Mouse (Mus musculus): ENCODE data around the gene Emc7. TPM values are rescaled to one million over a fixed set of nuclear protein-coding genes. Genes with fewer than 3 reads are reported as not detected.
"Not testable (repeated sequence)": the region's sequence is repeated elsewhere in the genome, so short reads cannot be mapped to it uniquely, and the experiment has no call there.

Gene Emc7
- 10 to 100 TPM; 44.6 to 46.1 TPM for total RNA-seq (2021)
- long read RNA-seq, experiment 1, full-length matches to known transcripts, result 103 of 119 reads
- long read RNA-seq, experiment 1, partial matches to known transcripts, result 5 of 119 reads
- long read RNA-seq, experiment 1, other reads (novel, unspliced or antisense), result 11 of 119 reads
- long read RNA-seq, experiment 2, full-length matches to known transcripts, result 64 of 75 reads
- long read RNA-seq, experiment 2, partial matches to known transcripts, result 1 of 75 reads
- long read RNA-seq, experiment 2, other reads (novel, unspliced or antisense), result 10 of 75 reads

- intact Hi-C loops (cut with DNase I), result loop anchor here (10.0 kb wide), 1 partner anchor 190 kb away; the partner anchor contains the start of genes Gm21985, Nop10 and Slc12a6
- peak; percentile 93 to 96 for DNase-seq (ENCODE audit: low spot score in 2 of 2)
Measured at GRCm38 (mm10) chr2:112454862-112455564, at the start of gene Emc7. TSS of gene Emc7 (plus strand) at chr2:112454997.

DNA sequence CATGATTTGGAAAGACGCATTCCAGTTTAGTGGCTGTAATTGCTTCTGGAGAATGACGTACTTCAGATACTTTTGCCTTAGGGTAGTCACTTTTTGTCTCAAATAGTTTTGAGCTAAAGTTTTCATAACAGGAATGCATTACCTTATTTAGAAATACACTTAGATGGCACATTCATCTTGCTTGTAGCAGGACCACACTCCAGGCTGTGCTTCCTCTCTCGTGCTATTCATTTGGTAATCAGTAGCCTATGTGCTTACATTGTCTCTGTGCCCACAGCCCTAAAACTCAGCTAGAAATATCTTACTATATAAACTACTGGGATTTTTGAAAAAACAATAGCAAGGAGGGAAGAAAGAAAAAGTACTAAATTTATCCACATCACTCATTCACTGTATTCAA, 47.8 kb upstream of the Emc7 start:
- intact Hi-C loops (cut with DNase I), result no loop called here
- DNase-seq (ENCODE audit: low spot score in 2 of 2), result no peak

DNA sequence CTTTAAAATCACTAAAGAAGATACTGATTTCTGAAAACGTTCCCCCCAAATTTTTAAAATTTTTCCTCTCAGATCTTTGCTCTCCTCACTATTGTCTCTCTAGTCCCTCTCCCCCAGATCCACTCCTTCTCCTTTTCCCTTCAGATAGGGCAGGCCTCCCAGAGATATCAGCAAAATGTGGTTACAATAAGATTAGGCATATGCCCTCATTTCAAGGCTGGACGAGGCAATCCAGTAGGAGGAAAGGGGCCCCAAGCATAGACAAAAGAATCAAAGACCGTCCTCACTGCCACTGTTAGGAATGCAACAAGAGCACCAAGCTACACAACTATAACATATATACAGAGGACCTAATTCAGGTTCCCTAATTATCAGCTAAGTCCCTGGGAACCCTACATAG, 29.5 kb upstream of the Emc7 start:
- no peak for DNase-seq (ENCODE audit: low spot score in 2 of 2)
- intact Hi-C loops (cut with DNase I), result no loop called here

DNA sequence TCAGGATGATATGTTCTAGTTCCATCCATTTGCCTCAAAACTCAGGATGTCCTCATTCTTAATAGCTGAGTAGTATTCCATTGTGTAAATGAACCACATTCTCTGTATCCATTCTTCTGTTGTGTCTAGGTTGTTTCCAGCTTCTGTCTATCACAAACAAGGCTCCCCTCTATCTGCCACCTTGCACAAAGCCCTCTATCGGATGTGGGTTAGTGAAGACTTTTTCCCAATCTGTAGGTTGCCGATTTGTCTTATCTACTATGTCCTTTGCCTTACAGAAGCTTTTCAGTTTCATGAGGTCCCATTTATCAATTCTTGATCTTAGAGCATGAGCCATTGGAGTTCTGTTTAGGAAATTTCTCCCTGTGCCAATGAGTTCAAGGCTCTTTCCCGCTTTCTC, 26.3 kb upstream of the Emc7 start:
- intact Hi-C loops (cut with DNase I); DNase-seq (ENCODE audit: low spot score in 2 of 2): not testable (repeated sequence)

DNA sequence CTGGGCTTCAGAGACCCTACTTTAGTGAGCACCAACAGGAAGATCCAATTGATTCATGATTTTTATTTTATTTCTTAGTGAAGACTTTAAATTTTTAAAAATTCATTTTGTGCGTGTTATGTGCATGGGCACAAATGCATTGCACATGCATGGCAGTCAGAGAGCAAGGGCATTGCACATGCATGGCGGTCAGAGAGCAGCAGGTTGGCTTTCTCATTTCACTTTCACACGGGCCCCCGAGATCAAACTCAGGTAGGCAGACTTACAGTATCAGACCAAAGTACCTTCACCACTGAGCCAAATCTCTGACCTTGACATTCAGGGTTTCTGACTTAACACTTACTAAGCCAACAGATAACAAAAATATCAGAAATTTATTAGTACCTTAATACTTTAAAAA, 25.1 kb upstream of the Emc7 start:
- intact Hi-C loops (cut with DNase I), result no loop called here
- DNase-seq (ENCODE audit: low spot score in 2 of 2), result no peak

DNA sequence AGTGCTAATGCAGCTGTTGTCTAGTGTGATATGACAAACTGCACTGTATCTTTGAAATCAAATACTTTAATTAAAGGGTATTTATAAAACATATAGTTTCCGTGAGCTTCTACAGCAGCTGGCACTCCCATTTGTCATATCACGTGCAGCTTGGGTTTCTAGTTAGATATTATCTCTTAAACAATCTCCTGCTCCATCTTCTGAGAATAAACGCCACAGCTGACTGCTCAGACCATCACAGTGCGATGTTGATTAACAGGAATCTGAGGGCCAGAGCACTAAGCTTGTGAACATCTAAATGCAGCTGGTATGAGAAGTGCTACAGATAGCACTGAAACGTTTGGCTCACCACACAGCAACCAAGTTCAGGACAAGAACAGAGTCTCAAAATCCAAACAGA, 24.4 kb upstream of the Emc7 start:
- DNase-seq (ENCODE audit: low spot score in 2 of 2), result no peak
- intact Hi-C loops (cut with DNase I), result no loop called here

DNA sequence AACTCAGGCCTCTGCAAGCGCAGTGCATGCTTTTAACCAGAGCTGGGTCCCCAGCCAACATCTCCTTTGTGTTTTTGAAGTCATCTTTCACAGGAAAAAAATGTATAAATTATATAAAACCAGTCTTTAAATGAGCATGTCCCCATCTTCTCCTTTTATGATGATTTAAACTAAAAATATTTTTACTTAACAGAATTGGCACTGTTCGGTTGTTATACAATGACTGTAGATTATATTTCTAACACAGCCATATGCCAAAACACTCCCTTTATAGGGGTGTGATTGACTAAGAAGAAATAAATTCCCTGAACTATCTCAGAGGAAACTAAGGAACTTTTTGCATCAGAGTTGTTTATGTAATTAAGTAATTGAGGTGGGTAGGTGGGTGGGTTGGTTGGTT, 22.3 kb upstream of the Emc7 start:
- intact Hi-C loops (cut with DNase I), result no loop called here
- peak in 1 of 2 experiments; percentile 12 for DNase-seq (ENCODE audit: low spot score in 2 of 2)

DNA sequence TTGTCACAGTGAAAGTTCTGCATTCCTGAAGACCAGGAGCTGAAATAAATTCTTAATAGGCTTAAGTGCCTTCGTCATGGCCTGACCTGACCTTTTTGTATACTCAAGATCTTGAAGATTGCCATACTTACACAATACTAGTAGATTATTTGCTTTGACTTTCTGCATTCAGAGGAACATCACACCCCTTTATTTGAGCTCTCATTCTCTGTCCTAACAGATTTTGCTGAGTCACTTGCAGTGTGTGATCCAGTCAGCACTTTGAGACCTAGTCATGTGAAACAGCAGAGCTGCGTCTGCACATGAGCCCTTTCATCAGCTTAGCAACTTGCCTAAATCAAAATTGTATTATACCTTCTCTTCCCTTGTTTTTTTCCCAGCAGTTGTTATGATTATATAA, 21.4 kb upstream of the Emc7 start:
- no peak for DNase-seq (ENCODE audit: low spot score in 2 of 2)
- intact Hi-C loops (cut with DNase I), result no loop called here

DNA sequence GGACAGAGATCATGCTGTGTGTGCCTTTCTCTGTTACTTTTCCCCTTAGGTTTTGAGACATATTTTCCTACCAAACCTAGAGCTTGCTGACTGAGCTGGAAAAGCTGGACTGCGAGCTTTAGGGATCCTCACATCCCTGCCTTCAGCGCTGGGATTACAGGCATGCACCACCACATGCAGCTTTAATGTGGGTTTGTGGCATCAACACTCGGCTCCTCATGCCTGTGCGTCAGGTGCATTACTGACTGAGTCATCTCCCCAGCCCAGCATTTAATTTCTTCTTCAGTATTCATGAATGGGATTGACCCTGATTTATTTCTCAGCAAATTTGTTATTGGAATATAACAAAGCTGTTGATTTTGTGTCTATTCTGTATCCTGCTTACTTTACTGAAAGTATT, 18.5 kb upstream of the Emc7 start:
- intact Hi-C loops (cut with DNase I), result no loop called here

GRCm38 (mm10) chr2:112437589-112437988, 17.2 kb upstream of the Emc7 start:
- intact Hi-C loops (cut with DNase I), result no loop called here
- DNase-seq (ENCODE audit: low spot score in 2 of 2), result no peak

More for the DNA sequence above, 18.5 kb upstream of the Emc7 start:
- DNase-seq (ENCODE audit: low spot score in 2 of 2), result no peak

- intact Hi-C loops (cut with DNase I), result no loop called here
- DNase-seq (ENCODE audit: low spot score in 2 of 2), result peak in 1 of 2 experiments; percentile 26
Measured at GRCm38 (mm10) chr2:112443491-112443890, 11.3 kb upstream of the Emc7 start.

- DNase-seq (ENCODE audit: low spot score in 2 of 2), result no peak
- intact Hi-C loops (cut with DNase I), result no loop called here
Measured at GRCm38 (mm10) chr2:112445511-112445910, 9.3 kb upstream of the Emc7 start.

DNA sequence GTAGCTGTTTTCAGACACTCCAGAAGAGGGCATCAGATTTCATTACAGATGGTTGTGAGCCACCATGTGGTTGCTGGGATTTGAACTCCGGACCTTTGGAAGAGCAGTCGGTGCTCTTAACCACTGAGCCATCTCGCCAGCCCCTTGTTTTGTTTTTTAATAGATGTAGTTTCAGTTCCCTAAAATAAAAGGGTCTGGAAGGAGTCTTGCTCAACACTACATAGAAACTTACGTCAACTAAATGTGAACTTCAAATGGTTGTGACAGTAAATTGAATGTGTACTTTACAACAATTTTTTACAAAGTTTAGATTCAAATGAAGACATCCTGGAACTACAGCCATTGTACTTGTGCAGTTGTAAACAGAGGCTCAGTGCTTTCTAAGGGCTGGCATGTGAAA, 6.8 kb upstream of the Emc7 start:
- DNase-seq (ENCODE audit: low spot score in 2 of 2); intact Hi-C loops (cut with DNase I): not testable (repeated sequence)

GRCm38 (mm10) chr2:112448510-112449059, 6.2 kb upstream of the Emc7 start:
- intact Hi-C loops (cut with DNase I), result loop anchor here (1.0 kb wide), 1 partner anchor 69 kb away; the partner anchor contains the start of gene Katnbl1
- no peak for DNase-seq (ENCODE audit: low spot score in 2 of 2)

DNA sequence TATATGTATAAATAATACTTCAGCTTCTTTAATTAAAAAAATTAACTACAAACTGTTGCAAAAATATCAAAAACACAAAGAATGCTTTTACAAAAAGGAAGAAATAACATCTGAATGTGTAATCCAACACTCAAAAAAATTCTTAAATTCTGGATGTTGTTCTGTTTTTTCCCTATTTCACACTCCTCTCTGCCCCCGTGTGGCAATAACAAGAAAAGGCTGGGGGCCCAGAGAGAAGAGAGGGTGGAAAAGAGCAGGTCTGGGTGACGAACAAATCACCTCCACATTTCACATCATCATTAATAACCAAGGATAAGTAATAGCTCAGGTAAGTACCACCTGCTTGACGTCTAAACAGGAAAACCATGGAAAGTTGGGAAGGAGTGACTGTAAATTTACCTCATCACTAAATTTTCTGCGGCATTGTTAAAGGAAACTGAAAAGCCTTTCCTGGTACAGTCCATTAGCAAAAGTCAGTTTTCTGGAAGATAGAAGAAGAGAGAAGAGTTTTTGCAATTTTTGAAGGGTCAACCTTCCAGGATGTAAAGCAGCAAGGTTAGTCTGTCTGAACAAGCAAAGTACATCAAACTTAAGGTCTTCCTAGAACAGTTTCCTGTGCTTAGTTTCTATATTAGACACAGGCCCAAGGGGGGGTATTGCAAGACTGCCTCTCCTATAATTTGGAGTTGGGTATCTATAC, 5.0 kb upstream of the Emc7 start:
- no peak for DNase-seq (ENCODE audit: low spot score in 2 of 2)
- intact Hi-C loops (cut with DNase I), result loop anchor here (1.0 to 10.0 kb wide), 2 partner anchors 70 to 185 kb away; partner anchors contain the start of genes Gm21985, Katnbl1, Nop10 and Slc12a6

DNA sequence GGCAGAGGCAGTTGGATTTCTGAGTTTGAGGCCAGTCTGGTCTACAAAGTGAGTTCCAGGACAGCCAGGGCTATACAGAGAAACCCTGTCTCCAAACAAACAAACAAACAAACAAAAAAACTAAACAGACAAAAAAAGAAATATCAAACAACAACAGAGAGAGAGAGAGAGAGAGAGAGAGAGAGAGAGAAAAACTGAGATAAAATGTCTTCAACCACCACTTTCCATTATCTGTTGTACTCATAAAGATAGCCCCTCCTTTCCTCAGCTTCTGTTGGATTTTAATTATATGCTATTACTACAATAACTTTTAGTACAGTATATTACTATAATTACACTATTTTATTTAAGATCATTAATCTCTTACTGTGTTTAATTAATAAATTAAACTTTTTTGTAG, 2.3 kb upstream of the Emc7 start:
- DNase-seq (ENCODE audit: low spot score in 2 of 2), result not testable (repeated sequence)
- intact Hi-C loops (cut with DNase I), result loop anchor here (10.0 kb wide), 1 partner anchor 188 kb away; the partner anchor contains the start of genes Gm21985, Nop10 and Slc12a6

DNA sequence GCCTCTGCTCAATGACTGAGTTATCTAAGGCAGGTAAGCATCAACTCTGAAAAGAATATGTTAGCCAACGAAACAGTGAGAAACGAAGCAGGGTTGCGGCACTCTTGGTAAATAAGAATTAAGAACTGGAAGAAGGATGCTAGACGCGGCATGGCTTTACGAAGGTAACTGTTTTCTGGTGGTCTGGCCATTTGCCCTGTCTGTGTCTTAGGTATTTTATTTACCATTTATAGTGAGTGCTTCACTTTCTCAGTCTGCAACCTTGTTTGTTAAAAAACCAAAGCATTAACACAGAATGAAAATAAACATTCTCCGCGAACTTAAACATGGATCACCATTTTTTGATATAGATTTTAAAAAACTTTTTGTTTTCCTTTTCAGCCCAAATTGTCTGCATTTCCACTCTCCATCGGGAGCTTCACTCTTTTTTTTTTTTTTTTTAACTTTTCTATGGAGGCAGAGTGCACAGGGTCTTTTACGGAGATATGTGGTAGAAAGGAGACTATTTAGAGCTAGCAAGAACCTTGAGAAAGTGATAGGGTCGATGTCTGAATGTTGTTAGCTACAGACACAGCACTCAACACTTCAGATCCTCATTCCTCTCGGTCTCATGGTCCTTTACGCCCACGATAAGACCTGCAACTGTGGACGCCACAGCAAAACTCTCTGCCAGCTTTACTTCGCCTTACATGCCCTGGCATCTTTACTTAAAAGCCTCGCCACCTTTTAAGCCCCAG, 504 bp upstream of the Emc7 start:
- intact Hi-C loops (cut with DNase I), result loop anchor here (10.0 kb wide), 1 partner anchor 189 kb away; the partner anchor contains the start of genes Gm21985, Nop10 and Slc12a6
- no peak for DNase-seq (ENCODE audit: low spot score in 2 of 2)

DNA sequence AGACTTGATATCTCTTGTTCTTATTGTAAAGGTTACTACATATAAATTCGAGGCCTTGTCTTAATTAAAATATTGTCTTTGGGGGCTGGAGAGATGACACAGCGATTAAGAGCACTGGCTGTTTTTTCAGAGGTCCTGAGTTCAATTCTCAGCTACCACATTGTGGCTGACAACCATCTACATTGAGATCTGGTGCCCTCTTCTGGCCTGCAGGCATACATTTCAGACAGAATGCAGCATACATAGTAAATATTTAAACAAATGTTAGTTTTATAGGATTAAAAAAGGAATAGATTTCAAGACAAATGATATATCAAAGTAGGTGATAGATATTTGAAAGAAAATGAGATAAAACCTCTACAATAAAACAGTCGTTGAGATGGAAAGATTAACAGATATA, 5.8 kb downstream of the Emc7 start:
- intact Hi-C loops (cut with DNase I), result no loop called here
- no peak for DNase-seq (ENCODE audit: low spot score in 2 of 2)

DNA sequence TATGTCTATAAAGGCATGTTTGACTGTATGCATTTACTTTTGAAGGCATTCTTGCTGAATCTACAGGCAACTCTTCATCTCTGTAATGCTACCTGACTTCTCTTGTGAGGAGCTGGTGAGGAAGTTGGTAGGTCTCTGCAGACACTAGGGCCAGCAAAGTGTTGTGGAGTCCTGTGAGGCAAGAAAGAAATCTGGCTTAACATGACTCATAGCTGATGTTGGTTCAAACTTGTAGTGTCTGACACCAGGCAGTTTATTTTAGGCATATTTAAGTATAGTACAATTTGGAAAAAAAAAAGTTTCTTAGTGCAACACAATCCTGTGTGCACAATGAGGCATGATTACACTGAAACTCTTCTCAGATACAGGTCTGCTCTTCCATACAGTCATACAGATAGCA, 14.7 kb downstream of the Emc7 start:
- intact Hi-C loops (cut with DNase I), result no loop called here
- no peak for DNase-seq (ENCODE audit: low spot score in 2 of 2)

Measured in left cerebral cortex, postnatal 14 days (tissue).